Mouse (Mus musculus): ENCODE measurements around the gene Trim27. TPM values are rescaled to one million over a fixed set of nuclear protein-coding genes. Genes with fewer than 3 reads are reported as not detected.

Trim27 gene
- polyA plus RNA-seq (2016; fragmentation: Nextera tagmentation; extraction: Ambion mirVana), result 129 and 132 TPM in 2 replicates

DNA sequence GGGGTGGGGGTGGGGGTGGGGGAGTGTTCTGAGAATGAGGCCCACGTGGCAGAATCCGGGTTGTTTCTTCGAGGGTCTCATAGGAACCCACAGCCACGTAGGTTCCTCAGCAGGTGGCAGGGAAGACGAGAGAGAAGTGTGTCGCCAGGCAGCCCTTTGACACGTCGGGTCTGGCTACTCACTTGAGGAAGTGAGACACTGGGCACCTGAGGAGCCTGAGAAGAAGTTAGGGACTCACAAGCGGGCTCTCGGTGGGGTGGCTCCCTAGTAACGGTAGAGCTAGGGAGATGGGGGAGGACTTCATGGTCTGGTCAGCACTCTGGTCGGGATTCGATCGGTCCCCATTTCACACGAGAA is at the start of gene Trim27:
Trim27 (plus strand) TSS at position 79 of the 357 bp plus-strand sequence.
- H3K4me1 ChIP-seq, result peaks cover 54% of the 10 kb centered on the region
- whole genome bisulfite sequencing (ENCODE audit: insufficient replicate concordance), result 0% methylated on average over 15 of the region's 15 CpGs
- peak; percentile 52 for ATAC-seq

DNA sequence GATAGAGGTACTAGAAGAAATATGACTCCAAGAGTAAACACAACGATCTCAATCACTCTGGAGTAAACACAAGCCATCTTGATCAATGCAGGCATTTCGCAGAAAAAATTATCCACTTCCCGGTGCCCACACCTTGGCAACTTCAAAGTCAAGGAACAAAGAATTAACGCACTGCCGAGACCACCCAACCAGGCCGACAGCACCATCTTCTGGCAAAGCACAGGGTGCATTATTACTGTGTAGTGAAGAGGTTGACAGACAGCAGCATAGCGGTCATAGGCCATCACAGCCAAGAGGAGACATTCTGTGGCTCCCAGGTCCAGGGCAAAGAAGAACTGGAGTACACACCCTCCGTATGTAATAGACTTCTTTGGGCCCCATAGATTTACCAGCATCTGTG is 36.8 kb upstream of the Trim27 start:
- 32% methylated on average over 8 of the region's 8 CpGs for WGBS (ENCODE audit: insufficient replicate concordance)
- Histone ChIP-seq H3K4me2 (no peak overlapping the region), H3K4me3 (no peak overlapping the region), H3K9ac (no peak overlapping the region), H3K9me3 (replicated peaks) (no peaks in the 10 kb centered on the region), H3K27ac (no peak overlapping the region), H3K27me3 (replicated peaks) (no peaks in the 10 kb centered on the region), H3K36me3 (no peaks in the 10 kb centered on the region), H3K4me1 (no peaks in the 10 kb centered on the region)
- ATAC-seq, result no peak

More for the DNA sequence above, at the start of gene Trim27:
- H3K27ac ChIP-seq, result peak within 1 kb of the TSS; percentile 97
- peak within 1 kb of the TSS; percentile 99 for H3K4me3 ChIP-seq
- peaks cover 3% of the 10 kb centered on the region; the same call in 1 of the 2 replicates for H3K27me3 ChIP-seq (replicated peaks)
- H3K36me3 ChIP-seq, result peaks cover 28% of the 10 kb centered on the region
- no peaks in the 10 kb centered on the region for H3K9me3 ChIP-seq (replicated peaks)
- peak within 1 kb of the TSS; percentile 96 for H3K4me2 ChIP-seq
- peak within 1 kb of the TSS; percentile 96 for H3K9ac ChIP-seq

DNA sequence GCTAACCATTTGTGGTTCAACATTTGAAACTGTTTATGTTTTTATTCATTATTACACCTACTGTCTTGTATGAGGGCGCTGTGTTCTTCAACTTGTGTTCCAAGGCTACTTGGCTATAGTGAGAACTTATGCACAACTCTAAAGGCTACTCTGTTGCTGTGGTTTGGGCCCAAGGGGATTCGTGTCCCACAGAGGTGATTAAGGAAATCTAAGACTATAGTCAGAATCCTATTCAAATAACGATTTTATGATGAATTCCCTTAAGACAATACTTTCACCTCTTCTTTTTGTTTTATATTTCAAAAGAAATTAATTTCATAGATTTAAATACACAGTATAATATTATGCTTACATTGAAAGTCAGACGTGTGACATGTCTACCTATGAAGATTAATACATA is 33.5 kb upstream of the Trim27 start, which contains the start of gene Olfr1368:
Olfr1368 (minus strand) TSS at position 101 of the 400 bp plus-strand sequence.
- Histone ChIP-seq H3K4me3 (no peak within 1 kb of the TSS), H3K9ac (no peak within 1 kb of the TSS)
- no peak for ATAC-seq

DNA sequence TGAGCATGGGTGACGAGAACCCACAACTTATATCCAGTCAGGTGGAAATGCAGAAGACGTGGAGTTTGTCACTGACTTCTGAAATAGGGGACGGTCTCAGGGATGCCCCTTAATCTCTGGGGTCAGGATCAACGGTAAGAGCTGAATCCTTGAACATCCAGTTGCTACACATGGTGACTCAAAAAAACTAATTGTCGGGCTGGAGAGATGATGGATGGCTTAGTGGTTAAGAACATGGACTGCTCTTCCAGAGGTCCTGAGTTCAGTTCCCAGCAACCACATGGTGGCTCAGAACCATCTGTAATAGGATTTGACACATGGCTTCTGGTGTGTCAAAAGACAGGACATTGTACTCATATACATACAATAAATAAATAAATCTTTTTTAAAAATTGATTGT is 23.4 kb upstream of the Trim27 start:
- Histone ChIP-seq H3K9me3 (replicated peaks) (no peaks in the 10 kb centered on the region), H3K36me3 (no peaks in the 10 kb centered on the region), H3K4me3 (no peak overlapping the region), H3K9ac (no peak overlapping the region), H3K27me3 (replicated peaks) (peaks cover 43% of the 10 kb centered on the region), H3K4me2 (no peak overlapping the region), H3K27ac (no peak overlapping the region), H3K4me1 (peaks cover 25% of the 10 kb centered on the region)
- WGBS (ENCODE audit: insufficient replicate concordance), result 58% methylated on average over 5 of the region's 5 CpGs
- ATAC-seq, result no peak

More for the DNA sequence above, 33.5 kb upstream of the Trim27 start, which contains the start of gene Olfr1368:
- Histone ChIP-seq H3K36me3 (no peaks in the 10 kb centered on the region), H3K9me3 (replicated peaks) (no peaks in the 10 kb centered on the region), H3K27ac (no peak within 1 kb of the TSS), H3K4me1 (no peaks in the 10 kb centered on the region), H3K4me2 (no peak within 1 kb of the TSS), H3K27me3 (replicated peaks) (no peaks in the 10 kb centered on the region)
- 45% methylated on average over 4 of the region's 4 CpGs for WGBS (ENCODE audit: insufficient replicate concordance)

DNA sequence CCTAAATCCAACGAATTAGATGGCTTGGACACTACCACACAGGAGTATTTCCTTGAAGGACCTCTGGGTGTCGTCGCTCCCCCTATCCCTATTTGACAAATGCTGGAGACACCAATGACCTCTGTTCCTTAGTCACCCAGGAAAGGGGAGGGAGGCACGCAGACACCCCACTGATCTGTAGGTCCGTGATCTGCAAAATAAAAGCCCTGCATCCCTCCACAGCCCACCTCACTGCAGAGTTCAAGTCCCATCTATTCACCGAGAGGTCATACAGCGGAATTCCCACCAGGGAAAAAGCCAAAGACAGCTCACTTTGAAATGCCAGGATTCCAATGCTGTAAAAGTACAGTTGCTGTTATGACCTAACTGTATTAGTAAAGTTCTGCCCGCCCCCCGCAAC is 21.2 kb upstream of the Trim27 start:
- no peaks in the 10 kb centered on the region for H3K9me3 ChIP-seq (replicated peaks)
- no peak for ATAC-seq
- peak overlapping the region; percentile 87 for H3K4me2 ChIP-seq
- no peak overlapping the region for H3K27ac ChIP-seq
- H3K36me3 ChIP-seq, result no peaks in the 10 kb centered on the region
- peaks cover 30% of the 10 kb centered on the region for H3K4me1 ChIP-seq
- H3K27me3 ChIP-seq (replicated peaks), result peaks cover 43% of the 10 kb centered on the region
- H3K4me3 ChIP-seq, result no peak overlapping the region
- 10% methylated on average over 9 of the region's 9 CpGs for WGBS (ENCODE audit: insufficient replicate concordance)
- H3K9ac ChIP-seq, result no peak overlapping the region

DNA sequence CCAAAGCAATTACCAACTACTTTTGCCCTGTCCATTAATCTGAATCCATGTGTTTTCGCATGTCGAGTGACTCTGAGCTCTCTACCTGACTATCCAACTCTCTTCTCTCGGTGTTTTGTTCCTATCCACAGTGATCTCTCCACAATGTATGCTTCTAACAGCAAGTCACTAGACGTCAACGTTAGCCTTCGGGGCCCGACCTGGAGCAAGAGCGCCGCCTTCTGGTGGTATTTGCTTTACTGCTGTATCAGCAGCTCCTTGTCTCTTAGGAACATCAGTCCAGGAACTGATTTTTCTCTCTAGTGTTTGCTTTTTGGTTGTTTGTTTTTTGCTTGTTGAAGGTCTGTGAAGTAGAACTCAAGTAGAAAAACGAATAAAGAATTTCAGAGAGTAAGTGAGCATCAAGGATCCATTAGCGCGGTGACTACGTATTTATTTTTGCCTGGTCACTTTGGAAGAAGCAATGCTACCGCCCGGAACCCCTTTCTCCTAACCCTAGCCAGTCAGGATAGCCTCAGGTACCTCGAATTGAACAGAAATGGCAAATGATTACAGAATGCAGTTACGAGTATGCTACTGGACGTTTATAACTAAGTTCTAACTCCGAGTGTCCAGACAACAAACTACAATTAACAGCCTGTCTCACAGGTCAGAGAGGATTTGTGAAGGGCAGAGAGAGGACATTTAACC is 20.3 kb upstream of the Trim27 start:
- no peak overlapping the region for H3K27ac ChIP-seq
- WGBS (ENCODE audit: insufficient replicate concordance), result under 1% methylated on average over 19 of the region's 19 CpGs

DNA sequence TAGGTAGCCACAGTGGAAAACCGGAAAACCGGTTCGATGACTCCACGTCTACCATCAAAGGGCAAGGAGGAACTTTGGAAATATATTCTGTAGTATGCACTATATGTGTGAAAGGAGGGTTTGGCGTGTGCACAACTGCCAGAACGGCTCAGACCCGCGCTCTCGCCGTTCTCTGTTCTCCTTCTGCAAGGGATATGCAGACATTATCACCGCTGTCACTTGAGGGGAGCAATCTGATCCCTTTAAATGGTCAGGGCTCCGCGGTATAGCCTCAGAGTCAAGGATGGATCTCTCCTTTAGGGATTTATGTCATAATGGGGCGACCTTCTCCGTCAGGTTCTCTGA is 19.8 kb upstream of the Trim27 start:
- Histone ChIP-seq H3K9ac (peak overlapping the region; percentile 64), H3K4me1 (peaks cover 34% of the 10 kb centered on the region), H3K9me3 (replicated peaks) (no peaks in the 10 kb centered on the region), H3K36me3 (no peaks in the 10 kb centered on the region), H3K4me2 (peak overlapping the region; percentile 87), H3K27me3 (replicated peaks) (peaks cover 47% of the 10 kb centered on the region), H3K4me3 (peak overlapping the region; percentile 67), H3K27ac (no peak overlapping the region)
- WGBS (ENCODE audit: insufficient replicate concordance), result under 1% methylated on average over 15 of the region's 15 CpGs
- ATAC-seq, result no peak

More for the DNA sequence above, 20.3 kb upstream of the Trim27 start:
- ATAC-seq, result no peak
- Histone ChIP-seq H3K4me2 (peak overlapping the region; percentile 87), H3K36me3 (no peaks in the 10 kb centered on the region), H3K4me3 (peak overlapping the region; percentile 67), H3K9ac (peak overlapping the region; percentile 64; the same call in 1 of the 2 replicates), H3K27me3 (replicated peaks) (peaks cover 46% of the 10 kb centered on the region), H3K4me1 (peaks cover 30% of the 10 kb centered on the region), H3K9me3 (replicated peaks) (no peaks in the 10 kb centered on the region)

DNA sequence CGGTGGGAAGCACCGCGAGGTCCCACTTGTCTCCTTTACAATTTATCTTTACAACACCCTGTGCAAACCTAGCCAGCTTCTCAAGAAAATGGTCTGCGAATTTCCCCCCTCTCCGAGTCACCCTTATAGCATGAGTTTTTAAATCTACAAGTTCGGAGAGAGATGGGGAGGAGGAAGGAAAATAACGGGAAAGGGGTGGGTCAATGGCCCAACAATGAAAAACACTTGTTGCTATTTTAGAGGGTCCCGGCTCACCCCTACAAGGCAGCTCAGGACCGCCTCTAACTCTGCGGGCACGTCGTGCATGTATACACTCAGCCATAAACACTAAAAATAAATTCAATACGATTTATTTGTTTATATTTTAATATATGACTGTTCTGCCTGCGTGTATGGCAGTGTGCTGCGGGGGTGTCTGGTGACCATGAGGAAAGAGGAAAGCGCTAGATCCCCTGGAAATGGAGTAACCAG is 19.2 kb upstream of the Trim27 start:
- Histone ChIP-seq H3K4me2 (peak overlapping the region; percentile 87), H3K27me3 (replicated peaks) (peaks cover 47% of the 10 kb centered on the region), H3K36me3 (no peaks in the 10 kb centered on the region), H3K27ac (no peak overlapping the region), H3K4me1 (peaks cover 37% of the 10 kb centered on the region), H3K4me3 (peak overlapping the region; percentile 67), H3K9ac (peak overlapping the region; percentile 64), H3K9me3 (replicated peaks) (no peaks in the 10 kb centered on the region)
- ATAC-seq, result no peak
- WGBS (ENCODE audit: insufficient replicate concordance), result 0% methylated on average over 16 of the region's 16 CpGs

DNA sequence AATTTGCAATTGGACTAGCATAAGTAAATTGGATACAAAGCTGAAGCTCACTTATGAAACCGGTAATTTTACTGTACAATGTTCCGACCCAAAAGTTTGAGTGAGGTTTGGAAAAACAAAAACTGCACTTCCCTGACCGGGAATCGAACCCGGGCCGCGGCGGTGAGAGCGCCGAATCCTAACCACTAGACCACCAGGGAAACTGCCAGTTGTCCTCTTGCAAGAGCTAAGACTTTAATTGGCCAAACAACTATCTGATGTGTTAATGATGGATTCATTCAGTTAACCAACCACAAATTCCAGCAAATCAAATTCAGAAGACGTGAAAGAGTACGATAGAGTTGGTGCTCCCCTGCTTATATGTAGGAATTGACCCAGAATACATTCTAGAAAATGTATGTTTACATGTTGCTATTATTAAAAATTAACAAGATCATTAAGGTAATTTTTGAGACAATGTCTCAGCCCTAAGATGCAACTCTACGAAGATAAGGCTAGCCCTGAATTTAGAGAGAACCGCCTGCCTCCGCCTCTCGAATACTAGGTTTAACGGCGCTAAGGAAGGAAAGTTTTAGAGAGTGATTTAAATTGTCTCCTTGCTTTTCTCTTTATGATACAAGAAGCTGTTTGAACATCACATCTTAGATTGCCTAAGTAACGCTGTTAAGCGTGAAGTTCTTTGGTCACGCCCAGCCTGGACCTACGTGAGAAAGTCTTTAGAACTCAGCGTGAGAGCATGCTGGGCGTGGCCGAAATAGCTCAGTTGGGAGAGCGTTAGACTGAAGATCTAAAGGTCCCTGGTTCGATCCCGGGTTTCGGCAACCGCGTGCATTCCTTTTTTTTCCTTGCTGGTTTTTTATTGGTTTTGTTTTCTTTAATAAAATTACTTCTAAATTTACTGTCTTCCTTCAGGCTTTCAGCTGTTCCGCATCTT is 18.3 kb upstream of the Trim27 start:
- H3K27ac ChIP-seq, result no peak overlapping the region; the same call in 1 of the 2 replicates
- H3K4me1 ChIP-seq, result peaks cover 37% of the 10 kb centered on the region
- WGBS (ENCODE audit: insufficient replicate concordance), result under 1% methylated on average over 32 of the region's 32 CpGs
- no peaks in the 10 kb centered on the region for H3K36me3 ChIP-seq
- H3K4me2 ChIP-seq, result peak overlapping the region; percentile 87
- peak overlapping the region; percentile 67 for H3K4me3 ChIP-seq
- H3K9me3 ChIP-seq (replicated peaks), result no peaks in the 10 kb centered on the region
- peak overlapping the region; percentile 64 for H3K9ac ChIP-seq
- H3K27me3 ChIP-seq (replicated peaks), result peaks cover 47% of the 10 kb centered on the region
- ATAC-seq, result peak; percentile 81

DNA sequence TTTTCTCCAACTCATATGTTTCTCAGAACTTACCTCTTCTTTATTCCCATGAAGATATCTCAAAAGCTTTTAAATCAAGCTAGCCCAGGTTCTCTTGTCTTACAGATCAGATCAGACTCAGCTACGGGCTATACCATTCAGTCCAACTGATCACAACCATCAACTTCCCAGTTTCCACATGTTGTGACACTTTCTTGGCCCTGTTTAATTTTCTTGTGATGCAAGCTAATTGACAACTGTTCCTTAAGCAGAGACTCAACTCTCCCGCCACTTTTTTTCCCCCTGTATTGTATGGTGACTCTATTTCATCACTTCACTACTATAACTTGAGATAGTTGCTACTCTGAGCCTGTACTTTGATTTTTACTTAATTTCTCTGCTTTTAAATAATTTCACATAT is 17.7 kb upstream of the Trim27 start:
- no peak for ATAC-seq
- H3K36me3 ChIP-seq, result no peaks in the 10 kb centered on the region
- H3K9me3 ChIP-seq (replicated peaks), result no peaks in the 10 kb centered on the region
- peak overlapping the region; percentile 87 for H3K4me2 ChIP-seq
- 0 out of 2 replicates have a peak overlapping the region, but pooled peaks have one; percentile 41 for H3K9ac ChIP-seq
- H3K4me1 ChIP-seq, result peaks cover 38% of the 10 kb centered on the region
- peak overlapping the region; percentile 67 for H3K4me3 ChIP-seq
- no peak overlapping the region for H3K27ac ChIP-seq
- 39% methylated on average over 2 of the region's 2 CpGs for WGBS (ENCODE audit: insufficient replicate concordance)
- peaks cover 41% of the 10 kb centered on the region for H3K27me3 ChIP-seq (replicated peaks)

DNA sequence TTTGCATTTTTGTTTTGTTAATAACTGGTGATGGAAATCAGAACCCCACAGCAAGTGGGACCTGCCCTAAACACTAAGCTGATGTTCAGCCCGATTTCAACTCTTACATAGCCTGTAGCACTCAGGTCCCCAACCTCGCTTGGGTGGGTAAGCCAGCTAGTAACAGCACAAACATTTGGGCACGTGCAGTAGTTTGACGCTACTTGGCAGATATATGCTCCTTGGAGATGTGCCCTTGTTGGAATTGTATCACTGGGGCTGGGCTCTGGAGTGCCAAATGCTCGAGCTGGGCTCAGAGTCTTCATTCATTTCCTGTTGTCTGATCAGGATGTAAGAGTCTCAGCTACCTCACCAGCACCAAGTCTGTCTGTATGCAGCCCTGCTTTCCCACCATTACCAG is 16.7 kb upstream of the Trim27 start:
- no peaks in the 10 kb centered on the region for H3K36me3 ChIP-seq
- WGBS (ENCODE audit: insufficient replicate concordance), result 53% methylated on average over 5 of the region's 5 CpGs

More for the DNA sequence above, 16.7 kb upstream of the Trim27 start:
- peaks cover 45% of the 10 kb centered on the region for H3K4me1 ChIP-seq
- H3K4me2 ChIP-seq, result no peak overlapping the region
- H3K9ac ChIP-seq, result no peak overlapping the region
- H3K27me3 ChIP-seq (replicated peaks), result peaks cover 34% of the 10 kb centered on the region
- no peak for ATAC-seq
- H3K4me3 ChIP-seq, result no peak overlapping the region
- H3K27ac ChIP-seq, result no peak overlapping the region
- H3K9me3 ChIP-seq (replicated peaks), result no peaks in the 10 kb centered on the region

Data from liver, embryonic 12.5 days (tissue).